Mouse (Mus musculus) liver, adult 2 months (tissue): ENCODE data around the gene Tmem158. TPM values are rescaled to one million over a fixed set of nuclear protein-coding genes. Genes with fewer than 3 reads are reported as not detected.
A peak's percentile ranks its signal among the peaks of the same experiment; 100 is the strongest.

Experiments
- DNase-seq: peaks from one replicate; pipeline ENCODE4 v3.0.0-alpha.2; 2011; ENCODE audit warnings: low read depth, low spot score; ENCODE audit errors: extremely low read depth
- H3K27ac ChIP-seq: fragments of 200-500 bp; replicated peaks from 2 replicates; pipeline ENCODE4 v1.5.1; 2012; ENCODE audit warnings: low read depth, mild to moderate bottlenecking, control low read depth, inconsistent platforms, low read length; ENCODE audit not compliant: insufficient read depth
- H3K27me3 ChIP-seq: fragments of 200-500 bp; 2 replicates; pipeline ENCODE4 v1.6.1; 2012; ENCODE audit warnings: mild to moderate bottlenecking, moderate library complexity, low read length, inconsistent platforms; ENCODE audit not compliant: control insufficient read depth, insufficient read depth
- H3K36me3 ChIP-seq: fragments of 200-500 bp; 2 replicates; pipeline ENCODE4 v1.6.1; 2012; ENCODE audit warnings: low read length, inconsistent platforms; ENCODE audit not compliant: control insufficient read depth, insufficient read depth
- H3K4me1 ChIP-seq: fragments of 200-500 bp; 2 replicates; pipeline ENCODE4 v1.6.1; 2011; ENCODE audit warnings: low read length; ENCODE audit not compliant: control insufficient read depth, insufficient read depth
- H3K4me3 ChIP-seq: fragments of 200-500 bp; 2 replicates; pipeline ENCODE4 v1.5.1; 2011; ENCODE audit warnings: low read depth, mild to moderate bottlenecking, control low read depth, low read length, moderate library complexity; ENCODE audit not compliant: insufficient read depth
- H3K79me2 ChIP-seq: fragments of 200-500 bp; 2 replicates; pipeline ENCODE4 v1.6.1; 2012; ENCODE audit warnings: inconsistent platforms, mild to moderate bottlenecking, low read length, moderate library complexity; ENCODE audit not compliant: control insufficient read depth, insufficient read depth
- H3K9ac ChIP-seq: fragments of 200-500 bp; 2 replicates; pipeline ENCODE4 v1.6.1; 2012; ENCODE audit warnings: low read depth, mild to moderate bottlenecking, control low read depth, inconsistent platforms, low read length
- CTCF ChIP-seq: fragments of 200-500 bp; IDR thresholded peaks from 2 replicates; pipeline ENCODE4 v1.5.1; 2011; ENCODE audit warnings: low read depth, low read length, control low read depth
- POLR2A ChIP-seq: fragments of 200-500 bp; IDR thresholded peaks from 2 replicates; pipeline ENCODE4 v1.6.1; 2011; ENCODE audit warnings: low read length, control low read depth; ENCODE audit not compliant: insufficient read depth; ENCODE audit errors: extremely low read depth
- WGBS: fragments of 180-500 bp; shearing (Covaris S2); methylation state at CpG from one replicate; pipeline ENCODE4 v1.1.7; 2018; 5-methylcytosine and 5-hydroxymethylcytosine counted together
- polyA plus RNA-seq: library from polyadenylated mRNA; depleted of rRNA; stranded (reverse); fragments of >200 nt; gene quantifications from 2 replicates; pipeline ENCODE4 v1.2.3, GENCODE M21; 2012; rRNA removed
- total RNA-seq: library from RNA; depleted of rRNA; stranded (reverse); fragments of >200 nt; gene quantifications from 2 replicates; pipeline ENCODE4 v1.2.3, GENCODE M21; 2014; rRNA removed

Gene Tmem158
- total RNA-seq: 0.09 and 0.40 TPM in 2 replicates
- polyA plus RNA-seq: 0.76 and 0.83 TPM in 2 replicates

- peak; percentile 45 for DNase-seq
- Histone ChIP-seq H3K36me3 (no peaks in the 10 kb centered on the region), H3K27ac (no peak within 1 kb of the TSS), H3K4me3 (peak within 1 kb of the TSS; percentile 91), H3K9ac (peak within 1 kb of the TSS; percentile 79), H3K4me1 (peaks cover 3% of the 10 kb centered on the region), H3K79me2 (no peaks in the 10 kb centered on the region), H3K27me3 (peaks cover 4% of the 10 kb centered on the region; the same call in 1 of the 2 replicates)
- TF ChIP-seq POLR2A: 0 out of 2 replicates have a peak, but pooled peaks have one; percentile 40
- no peak for TF ChIP-seq CTCF
- under 1% methylated on average over 35 of the region's 40 CpGs for WGBS
Measured at GRCm38 (mm10) chr9:123260611-123261021, at the start of gene Tmem158. Tmem158 (minus strand) TSS chr9:123260764.

- WGBS: 68% methylated on average over 2 of the region's 2 CpGs
- no peak for DNase-seq
- Histone ChIP-seq H3K79me2 (no peaks in the 10 kb centered on the region), H3K36me3 (no peaks in the 10 kb centered on the region), H3K27me3 (no peaks in the 10 kb centered on the region), H3K27ac (no peak overlapping the region), H3K4me3 (no peak overlapping the region), H3K9ac (no peak overlapping the region), H3K4me1 (no peaks in the 10 kb centered on the region)
- TF ChIP-seq POLR2A (no peak), CTCF (no peak)
Measured at GRCm38 (mm10) chr9:123309685-123310365, 49.3 kb upstream of the Tmem158 start.

GRCm38 (mm10) chr9:123309073-123309472 is 48.5 kb upstream of the Tmem158 start:
- no peak overlapping the region for H3K9ac ChIP-seq

DNA sequence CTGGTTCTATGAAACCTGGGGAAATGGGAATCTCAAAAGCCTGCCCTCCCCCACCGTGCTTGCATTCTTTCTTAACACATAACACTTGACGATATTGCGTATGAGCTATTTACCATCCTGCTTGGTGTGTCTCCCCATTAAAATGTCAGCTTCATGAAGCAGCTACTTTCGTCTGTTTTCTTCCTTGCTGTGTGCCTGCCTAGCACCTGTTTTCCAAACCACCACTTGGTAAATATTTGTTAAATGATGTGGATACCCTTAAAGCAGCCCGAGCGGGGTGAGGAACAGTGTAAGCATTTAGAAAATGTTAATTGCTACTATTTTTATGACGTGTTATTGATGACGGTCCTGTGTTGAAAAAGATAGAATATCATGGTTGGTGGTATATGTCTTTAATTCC is 44.4 kb upstream of the Tmem158 start:
- Histone ChIP-seq H3K9ac (no peak overlapping the region), H3K36me3 (no peaks in the 10 kb centered on the region), H3K4me3 (no peak overlapping the region), H3K27ac (no peak overlapping the region), H3K27me3 (no peaks in the 10 kb centered on the region), H3K4me1 (no peaks in the 10 kb centered on the region), H3K79me2 (no peaks in the 10 kb centered on the region)
- DNase-seq: no peak
- no peak for TF ChIP-seq CTCF
- no peak for TF ChIP-seq POLR2A
- 79% methylated on average over 8 of the region's 8 CpGs for WGBS

More at GRCm38 (mm10) chr9:123309073-123309472, 48.5 kb upstream of the Tmem158 start:
- H3K27ac ChIP-seq: no peak overlapping the region
- DNase-seq: no peak
- no peaks in the 10 kb centered on the region for H3K79me2 ChIP-seq
- 64% methylated on average over 5 of the region's 5 CpGs for WGBS
- TF ChIP-seq CTCF (no peak), POLR2A (no peak)
- H3K36me3 ChIP-seq: no peaks in the 10 kb centered on the region
- H3K4me3 ChIP-seq: no peak overlapping the region
- no peaks in the 10 kb centered on the region for H3K27me3 ChIP-seq
- no peaks in the 10 kb centered on the region for H3K4me1 ChIP-seq

GRCm38 (mm10) chr9:123303952-123304351 is 43.4 kb upstream of the Tmem158 start:
- no peaks in the 10 kb centered on the region for H3K27me3 ChIP-seq
- H3K4me1 ChIP-seq: no peaks in the 10 kb centered on the region
- no peak overlapping the region for H3K27ac ChIP-seq
- no peaks in the 10 kb centered on the region for H3K79me2 ChIP-seq
- no peak overlapping the region for H3K4me3 ChIP-seq
- H3K36me3 ChIP-seq: no peaks in the 10 kb centered on the region
- 96% methylated on average over 7 of the region's 7 CpGs for WGBS
- DNase-seq: no peak
- TF ChIP-seq POLR2A: no peak
- TF ChIP-seq CTCF: no peak
- H3K9ac ChIP-seq: no peak overlapping the region

GRCm38 (mm10) chr9:123302759-123303313 is 42.3 kb upstream of the Tmem158 start:
- DNase-seq: no peak
- Histone ChIP-seq H3K4me3 (no peak overlapping the region), H3K9ac (no peak overlapping the region), H3K27ac (no peak overlapping the region), H3K36me3 (no peaks in the 10 kb centered on the region), H3K4me1 (no peaks in the 10 kb centered on the region), H3K79me2 (no peaks in the 10 kb centered on the region), H3K27me3 (no peaks in the 10 kb centered on the region)
- WGBS: 94% methylated on average over 2 of the region's 2 CpGs
- no peak for TF ChIP-seq CTCF
- no peak for TF ChIP-seq POLR2A
